Mouse (Mus musculus) heart, postnatal 0 days (tissue): ENCODE measurements at regions not wholly inside any gene's neighbourhood (a gene's known extent, or its start where the extent isn't known, plus 50 kb on each side); places are given as distances from the start of the nearest gene placed in this dataset.

Experiments used
- CTCF ChIP-seq: IDR thresholded peaks from 2 replicates; pipeline ENCODE4 v1.5.1; 2016; ENCODE audit warnings: antibody characterized with exemption, control low read depth, low read depth
- EP300 ChIP-seq: IDR thresholded peaks from 2 replicates; pipeline ENCODE4 v1.6.1; 2016; ENCODE audit warnings: antibody characterized with exemption, low read depth

DNA sequence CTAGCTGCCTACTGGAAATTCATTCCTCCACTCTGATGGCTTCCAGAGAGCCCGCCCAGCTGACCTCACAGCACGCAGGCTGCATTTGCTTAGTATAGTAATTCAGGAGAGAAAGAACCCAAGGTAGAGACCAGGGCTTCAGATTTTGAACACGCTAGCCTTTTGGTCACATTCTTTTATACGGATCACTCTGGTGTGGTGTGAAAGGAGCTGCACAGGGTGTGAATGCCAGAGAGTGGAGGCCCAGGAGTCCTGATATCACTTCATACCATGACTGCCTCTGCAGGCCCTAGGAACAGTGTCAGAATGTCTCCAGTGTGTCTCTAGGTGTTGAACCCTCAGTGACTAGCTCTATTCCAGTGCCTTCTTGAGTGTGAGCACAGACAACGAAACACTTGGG, 164.2 kb upstream of the Npvf start:
- no peak for TF ChIP-seq CTCF
- TF ChIP-seq EP300, result no peak
